Mouse (Mus musculus): ENCODE measurements around the gene Cdk2.
"Not testable (repeated sequence)": the region's sequence is repeated elsewhere in the genome, so short reads cannot be mapped to it uniquely, and the experiment has no call there.

Cdk2 gene

GRCm38 (mm10) chr10:128704491-128705316, at the start of gene Cdk2:
Gene Cdk2, minus strand, starts transcription at chr10:128705031.
- peak; percentile 92 to 94 for DNase-seq

DNA sequence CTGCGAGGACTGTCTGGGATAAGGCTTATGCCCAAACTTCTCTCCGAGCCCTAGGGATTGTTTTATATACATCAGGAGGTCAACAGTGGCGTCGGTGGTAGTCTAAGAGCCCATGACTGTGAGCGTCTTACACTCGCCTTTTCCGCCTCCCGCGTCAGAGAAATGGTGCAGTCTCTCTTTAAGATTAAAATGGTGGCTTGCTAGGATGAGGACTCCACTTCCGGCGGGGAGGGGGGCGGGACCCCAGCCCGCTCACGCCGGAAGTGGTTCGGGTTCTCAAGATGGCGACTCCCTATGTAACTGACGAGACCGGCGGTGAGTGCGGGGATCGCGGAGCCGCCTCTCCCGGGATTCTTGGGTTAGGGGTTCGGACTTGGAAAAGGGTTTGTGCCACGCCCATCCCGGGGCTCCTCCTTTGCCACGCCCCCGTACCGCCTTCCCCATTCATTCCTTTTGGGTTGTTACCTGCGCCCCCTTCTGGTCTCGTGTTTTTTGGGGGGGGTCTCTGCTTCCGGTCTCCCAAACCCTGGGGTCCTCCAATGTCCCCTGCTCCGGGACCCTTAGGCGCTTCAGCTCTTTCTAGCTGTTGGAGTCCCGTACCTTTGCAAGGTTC, 43.5 kb upstream of the Cdk2 start:
- DNase-seq, result peak; percentile 83 to 86

GRCm38 (mm10) chr10:128747646-128748251, 42.9 kb upstream of the Cdk2 start, which contains the start of gene Pym1:
Gene Pym1, plus strand, starts transcription at chr10:128747889.
- DNase-seq, result peak; percentile 72 to 76

DNA sequence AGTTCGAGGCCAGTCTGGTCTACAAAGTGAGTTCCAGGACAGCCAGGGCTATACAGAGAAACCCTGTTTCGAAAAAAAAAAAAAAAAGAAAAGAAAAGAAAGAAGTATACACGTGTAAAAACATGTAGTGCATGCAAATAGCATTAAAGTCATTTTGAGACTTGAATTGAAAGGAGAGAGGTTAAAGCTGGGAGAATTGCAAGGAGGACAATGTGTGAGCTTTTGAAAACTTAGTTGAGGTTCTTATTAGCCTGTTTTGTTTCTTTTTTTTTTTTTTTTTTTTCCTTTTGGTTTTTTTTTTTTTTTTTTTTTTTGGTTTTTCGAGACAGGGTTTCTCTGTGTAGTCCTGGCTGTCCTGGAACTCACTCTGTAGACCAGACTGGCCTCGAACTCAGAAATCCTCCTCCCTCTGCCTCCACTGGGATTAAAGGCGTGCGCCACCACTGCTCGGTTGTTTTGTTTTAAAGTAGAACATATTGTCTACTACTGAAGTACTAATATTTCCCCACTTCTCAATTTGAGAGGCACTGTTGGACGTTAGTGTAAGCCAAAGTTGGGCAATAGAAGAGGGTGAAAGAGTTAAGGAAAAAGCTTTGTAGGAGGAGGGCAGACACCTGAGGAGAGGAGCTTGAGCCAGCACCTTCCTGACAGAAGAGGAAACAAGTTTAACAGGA, 42.3 kb upstream of the Cdk2 start:
- no peak for DNase-seq

DNA sequence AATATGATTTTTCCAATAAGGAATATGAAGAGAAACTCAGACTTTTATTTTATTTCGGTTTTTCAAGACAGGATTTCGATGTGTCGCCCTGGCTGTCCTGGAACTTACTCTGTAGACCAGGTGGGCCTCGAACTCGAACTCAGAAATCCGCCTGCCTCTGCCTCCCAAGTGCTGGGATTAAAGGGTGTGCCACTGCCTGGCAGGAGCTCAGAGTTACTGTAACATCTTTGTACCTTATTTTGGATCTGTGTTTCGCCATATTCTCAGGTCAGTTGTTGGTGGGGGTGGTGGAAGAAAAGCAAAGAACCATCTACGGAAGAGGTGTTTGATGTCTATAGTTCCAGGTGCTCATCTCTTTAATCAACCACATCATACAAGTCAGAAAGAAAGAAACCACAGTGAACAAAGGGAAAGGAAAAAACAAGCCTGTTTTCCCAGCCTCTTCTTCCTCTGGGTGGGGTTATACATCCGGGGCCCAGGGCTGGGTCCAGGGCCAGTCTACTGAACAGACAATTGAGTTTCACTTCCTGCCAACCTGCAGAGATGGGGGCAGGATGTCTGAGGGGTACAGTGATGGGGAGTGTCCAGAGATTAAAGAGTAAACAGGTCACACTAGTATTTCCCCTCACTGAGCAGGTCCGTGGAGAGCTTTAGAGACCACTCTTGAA, 41.2 kb upstream of the Cdk2 start:
- DNase-seq, result peak; percentile 79 to 91

DNA sequence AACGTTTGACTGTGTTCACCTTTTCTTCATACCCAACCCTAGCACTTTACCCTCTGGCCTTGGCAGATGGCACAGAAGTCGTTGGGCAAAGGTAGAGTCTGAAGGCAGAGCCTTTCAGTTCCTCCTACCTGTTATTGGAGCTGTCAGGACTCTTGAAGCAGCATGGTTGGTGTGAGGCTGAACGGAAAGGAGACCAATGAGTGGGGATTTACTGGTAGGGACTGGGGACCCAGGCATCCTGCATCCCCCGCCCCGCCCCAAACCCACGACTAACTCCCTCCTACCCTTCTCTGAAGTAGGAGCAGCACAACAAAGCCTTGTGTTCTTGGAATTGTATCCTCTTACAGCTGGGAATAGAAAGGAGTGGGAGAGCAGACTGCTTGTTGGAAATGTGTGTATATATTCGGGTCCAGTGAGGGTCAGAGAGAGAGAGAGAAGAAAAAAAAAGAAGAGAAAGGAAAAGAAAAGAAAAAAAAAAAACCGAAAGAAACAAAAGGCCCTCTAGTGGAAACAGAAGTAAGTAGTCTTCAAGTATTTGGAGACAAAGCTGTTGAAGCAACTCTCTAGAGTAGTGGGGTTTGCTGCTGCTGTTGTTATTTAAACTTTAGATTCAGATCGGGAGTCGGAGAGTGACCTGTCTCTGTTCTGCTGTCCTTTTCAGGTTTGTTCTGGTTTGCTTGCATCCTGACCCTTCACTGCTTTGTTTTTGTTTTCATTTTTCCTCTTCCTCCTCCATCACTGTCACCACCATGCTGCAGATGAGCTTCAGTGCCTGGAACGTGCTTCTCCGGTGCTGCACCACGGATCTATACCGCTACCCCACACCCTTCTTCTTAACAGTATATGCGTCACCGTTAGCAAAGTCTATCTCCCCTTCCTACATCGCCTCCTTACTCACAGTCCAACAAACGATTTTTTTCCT, 40.1 kb upstream of the Cdk2 start, which contains the start of gene Dgka:
Gene Dgka, minus strand, starts transcription at position 176 of the 922 bp plus-strand sequence.
- peak; percentile 82 to 84 for DNase-seq

DNA sequence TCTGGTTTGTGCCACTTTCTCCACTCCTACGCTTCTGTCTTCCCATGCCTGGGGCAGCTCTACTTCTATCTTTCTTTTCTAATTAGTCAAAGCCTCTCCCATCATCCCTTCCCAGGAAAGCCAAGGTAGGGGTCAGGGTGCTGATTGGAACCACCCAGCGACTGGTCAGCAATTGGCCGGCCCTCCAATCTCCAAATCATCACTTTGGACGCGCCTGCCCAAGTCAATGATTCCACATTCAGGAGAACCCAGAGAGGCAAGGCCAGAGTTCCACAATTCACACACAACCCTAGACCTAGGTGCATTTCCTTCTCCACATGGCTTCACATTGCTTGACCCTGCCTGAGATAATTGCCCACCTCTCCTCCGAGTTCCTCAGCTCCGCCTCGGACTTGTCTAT, 39.4 kb upstream of the Cdk2 start:
- no peak for DNase-seq

GRCm38 (mm10) chr10:128743791-128744191, 39.0 kb upstream of the Cdk2 start:
- DNase-seq, result peak; percentile 70 to 75

DNA sequence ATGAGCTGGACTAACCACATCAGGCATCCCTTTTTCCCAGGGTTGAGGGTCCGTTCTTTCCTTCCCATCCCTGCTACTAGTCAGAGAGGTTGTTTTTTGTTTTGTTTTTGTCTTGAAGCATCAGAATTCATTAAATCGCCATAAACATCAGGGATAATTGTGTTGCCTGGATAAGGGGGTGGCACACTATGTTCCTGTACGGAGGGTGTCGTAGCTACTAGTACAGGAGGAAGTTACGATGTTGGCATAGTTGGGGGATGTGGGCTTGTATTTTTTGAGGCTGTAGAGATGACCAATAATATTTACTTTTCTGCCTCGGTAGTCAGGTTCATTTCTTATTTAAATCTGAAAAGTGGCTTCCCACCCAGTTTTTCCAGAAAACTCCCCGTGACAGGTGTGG, 38.4 kb upstream of the Cdk2 start:
- no peak for DNase-seq

DNA sequence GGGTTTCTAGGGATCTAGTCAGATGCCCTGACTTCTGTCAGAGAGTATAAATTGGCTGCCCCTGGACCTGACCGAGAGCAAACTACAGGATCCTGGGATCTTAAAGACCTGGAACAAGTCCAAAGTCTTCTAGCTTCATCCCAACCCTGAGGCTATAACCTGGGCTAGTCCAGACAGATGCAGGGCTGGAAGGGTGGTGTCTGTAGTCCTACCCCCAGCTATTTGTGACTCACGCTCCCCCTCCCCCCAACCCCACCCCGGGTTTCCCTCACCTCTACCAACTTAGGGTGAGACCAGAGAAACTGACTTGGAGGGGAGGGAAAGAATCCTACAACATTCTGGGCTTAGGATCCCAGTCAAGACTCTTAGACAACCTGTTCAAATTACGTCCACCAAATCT, 37.8 kb upstream of the Cdk2 start:
- no peak for DNase-seq

- DNase-seq, result no peak
These were observed 35.5 kb upstream of the Cdk2 start for GRCm38 (mm10) chr10:128740296-128740695.

DNA sequence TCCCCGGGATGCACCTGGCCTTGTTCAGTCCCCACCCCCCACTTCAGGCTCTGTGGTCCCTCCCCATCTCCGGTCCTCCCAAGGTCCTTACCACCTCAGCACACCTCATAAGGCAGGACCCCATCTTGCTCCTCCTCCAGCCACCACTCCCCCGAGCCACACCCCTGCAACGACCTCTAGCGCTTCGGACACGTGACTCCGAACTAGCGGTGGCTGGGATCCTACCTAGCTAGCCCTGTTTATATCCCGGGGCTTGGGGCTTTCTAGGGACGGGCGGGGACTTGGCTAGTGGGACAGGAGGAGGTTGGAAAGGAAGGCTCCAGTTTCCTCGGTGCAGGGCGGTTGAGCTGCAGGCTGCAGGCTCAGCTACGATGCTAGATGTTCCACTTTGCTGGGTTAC, 32.6 kb upstream of the Cdk2 start:
- DNase-seq, result no peak

DNA sequence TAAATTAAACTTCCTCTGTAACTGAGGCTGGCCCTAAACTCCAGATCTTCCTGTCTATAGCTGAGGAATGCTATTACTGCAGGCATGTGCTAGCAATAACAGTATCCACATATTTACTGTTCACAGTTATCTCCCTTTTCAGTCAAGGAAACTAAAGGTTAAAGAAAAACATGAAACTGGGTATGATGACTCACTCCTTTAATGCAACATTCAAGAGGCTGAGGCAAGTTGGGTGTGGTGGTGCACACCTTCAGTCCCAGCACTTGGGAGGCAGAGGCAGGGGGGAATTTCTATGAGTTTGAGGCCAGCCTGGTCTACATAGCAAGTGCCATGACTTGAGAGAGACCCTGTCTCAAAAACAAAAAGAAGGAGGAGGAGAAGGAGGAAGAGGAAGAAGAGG, 27.2 kb upstream of the Cdk2 start:
- no peak for DNase-seq

GRCm38 (mm10) chr10:128731002-128731433, 26.2 kb upstream of the Cdk2 start:
- DNase-seq, result peak; percentile 67 to 71

GRCm38 (mm10) chr10:128728059-128728458, 23.2 kb upstream of the Cdk2 start:
- no peak for DNase-seq

DNA sequence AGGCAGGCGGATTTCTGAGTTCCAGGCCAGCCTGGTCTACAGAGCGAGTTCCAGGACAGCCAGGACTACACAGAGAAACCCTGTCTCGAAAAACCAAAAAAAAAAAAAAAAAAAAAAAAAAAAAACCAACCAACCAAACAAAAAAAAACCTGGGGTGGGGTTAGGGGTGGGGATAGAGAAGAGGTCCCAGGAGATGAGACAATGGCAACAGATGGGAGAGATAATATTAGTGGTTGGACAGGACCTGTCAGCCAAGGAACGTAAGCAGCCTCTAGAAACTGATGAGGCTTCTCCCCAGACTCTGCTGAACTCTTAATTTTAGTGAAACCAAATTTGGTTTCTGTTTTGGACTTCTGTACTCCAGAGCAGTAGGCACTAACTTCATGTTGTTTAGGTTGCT, 20.6 kb upstream of the Cdk2 start:
- DNase-seq, result not testable (repeated sequence)

DNA sequence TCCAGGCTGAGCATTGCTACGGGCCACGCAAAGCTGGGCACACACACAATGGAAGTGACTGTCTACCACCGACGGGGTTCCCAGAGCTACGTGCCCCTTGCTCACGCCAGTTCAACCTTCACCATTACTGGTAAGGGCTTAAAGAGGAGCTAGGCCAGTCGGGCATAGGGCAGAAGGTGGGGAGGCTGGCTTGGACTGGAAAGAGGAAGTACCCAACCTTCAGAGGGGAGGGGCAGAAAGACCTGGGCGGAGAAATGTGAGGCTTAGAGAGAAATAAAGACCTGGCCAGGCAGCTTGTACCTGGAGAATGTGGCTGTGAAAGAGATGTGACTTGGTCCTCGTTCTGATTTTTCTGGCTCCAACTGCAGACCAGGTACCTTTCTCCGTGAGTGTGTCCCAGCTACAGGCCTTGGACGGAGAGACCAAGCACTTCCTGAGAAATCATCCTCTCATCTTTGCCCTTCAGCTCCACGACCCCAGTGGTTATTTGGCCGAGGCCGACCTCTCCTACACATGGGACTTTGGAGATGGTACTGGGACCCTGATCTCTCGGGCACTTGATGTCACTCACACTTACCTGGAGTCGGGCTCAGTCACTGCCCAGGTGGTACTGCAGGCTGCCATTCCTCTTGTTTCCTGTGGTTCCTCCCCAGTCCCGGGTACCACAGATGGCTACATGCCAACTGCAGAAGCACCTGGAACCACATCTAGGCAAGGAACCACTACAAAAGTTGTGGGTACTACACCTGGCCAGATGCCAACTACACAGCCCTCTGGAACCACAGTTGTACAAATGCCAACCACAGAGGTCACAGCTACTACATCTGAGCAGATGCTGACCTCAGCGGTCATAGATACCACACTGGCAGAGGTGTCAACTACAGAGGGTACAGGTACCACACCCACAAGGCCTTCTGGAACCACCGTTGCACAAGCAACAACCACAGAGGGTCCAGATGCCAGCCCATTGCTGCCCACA, 11.0 kb upstream of the Cdk2 start:
- DNase-seq, result peak; percentile 69 to 84

DNA sequence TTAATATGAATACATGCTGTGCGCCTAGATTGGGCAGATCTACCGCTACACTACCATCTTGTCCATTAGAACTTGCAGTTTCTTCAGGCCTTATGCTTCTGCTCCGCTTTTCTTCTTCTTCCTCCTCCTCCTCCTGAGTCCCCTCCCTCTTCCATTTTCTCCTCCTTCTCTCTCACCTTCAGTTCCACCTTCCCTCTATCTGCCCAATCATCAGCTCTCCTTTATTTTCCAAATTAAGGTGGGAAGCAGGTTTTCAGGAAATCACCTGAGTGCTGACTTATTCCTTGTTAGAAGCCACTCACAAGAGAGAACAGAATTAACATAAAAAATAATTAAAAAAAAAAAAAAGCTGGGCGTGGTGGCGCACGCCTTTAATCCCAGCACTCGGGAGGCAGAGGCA, 6.5 kb upstream of the Cdk2 start:
- not testable (repeated sequence) for DNase-seq

DNA sequence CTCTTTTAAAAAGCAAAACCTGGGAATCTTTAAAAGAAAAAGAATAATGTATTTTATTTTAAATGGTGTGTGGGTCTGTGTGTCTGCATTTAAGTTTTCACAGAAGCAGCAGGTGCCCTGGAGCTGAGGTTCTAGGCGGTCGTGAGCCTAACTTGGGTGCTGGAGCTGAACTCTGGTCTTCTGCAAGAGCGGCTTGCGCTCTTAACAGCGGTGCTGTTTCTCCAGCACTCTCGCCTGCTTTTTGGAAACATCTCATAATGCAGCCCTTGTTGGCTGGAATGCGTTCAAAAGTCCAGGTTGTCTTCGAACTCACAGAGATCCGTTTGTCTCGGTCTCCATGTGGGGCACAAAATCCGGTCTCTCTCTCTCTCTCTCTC, 474 bp upstream of the Cdk2 start:
- peak in 1 of 2 experiments; percentile 41 for DNase-seq

DNA sequence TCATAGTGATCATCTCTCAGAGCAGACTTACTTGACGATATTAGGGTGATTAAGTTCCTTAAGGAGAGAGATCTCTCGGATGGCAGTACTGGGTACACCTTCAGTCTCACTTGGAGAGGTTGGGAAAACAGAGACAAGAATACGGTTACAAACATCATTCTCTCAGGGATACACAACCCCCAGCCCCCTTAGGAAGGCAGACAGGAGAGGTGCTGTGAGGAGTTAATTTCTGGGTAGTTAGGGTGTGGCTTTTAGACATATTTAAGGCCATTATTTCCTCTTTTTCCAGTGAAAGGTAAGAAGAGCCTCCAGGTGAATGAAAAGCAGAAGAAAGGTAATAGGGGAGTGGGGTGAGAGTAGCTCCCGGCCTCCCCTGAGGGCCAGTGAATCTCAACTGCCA, 936 bp downstream of the Cdk2 start, which contains the start of gene Pmel:
Gene Pmel, plus strand, starts transcription at position 301 of the 400 bp plus-strand sequence.
- no peak for DNase-seq
